Mouse (Mus musculus): Measurements from ENCODE around the gene Cacna1a.

Gene Cacna1a

GRCm38 (mm10) chr8:84518180-84518579, 129.9 kb downstream of the Cacna1a start:
- in situ Hi-C loops (cut with MboI; ENCODE audit: low pct_unique_long_range_greater_than_20kb in 1 of 2, low sequenced_read_pairs in 2 of 2, unreplicated experiment in 1 of 2) = no loop called here

- in situ Hi-C loops (cut with MboI; ENCODE audit: low pct_unique_long_range_greater_than_20kb in 1 of 2, low sequenced_read_pairs in 2 of 2, unreplicated experiment in 1 of 2) = no loop called here
These were observed 130.5 kb downstream of the Cacna1a start for GRCm38 (mm10) chr8:84518720-84519119.

- in situ Hi-C loops (cut with MboI; ENCODE audit: low pct_unique_long_range_greater_than_20kb in 1 of 2, low sequenced_read_pairs in 2 of 2, unreplicated experiment in 1 of 2) = no loop called here
These were observed 131.8 kb downstream of the Cacna1a start for GRCm38 (mm10) chr8:84519767-84520626.

GRCm38 (mm10) chr8:84520999-84521398, 132.8 kb downstream of the Cacna1a start:
- in situ Hi-C loops (cut with MboI; ENCODE audit: low pct_unique_long_range_greater_than_20kb in 1 of 2, low sequenced_read_pairs in 2 of 2, unreplicated experiment in 1 of 2) = no loop called here

GRCm38 (mm10) chr8:84528036-84528435, 139.8 kb downstream of the Cacna1a start:
- in situ Hi-C loops (cut with MboI; ENCODE audit: low pct_unique_long_range_greater_than_20kb in 1 of 2, low sequenced_read_pairs in 2 of 2, unreplicated experiment in 1 of 2) = no loop called here

GRCm38 (mm10) chr8:84529548-84529947, 141.3 kb downstream of the Cacna1a start:
- in situ Hi-C loops (cut with MboI; ENCODE audit: low pct_unique_long_range_greater_than_20kb in 1 of 2, low sequenced_read_pairs in 2 of 2, unreplicated experiment in 1 of 2) = no loop called here

- in situ Hi-C loops (cut with MboI; ENCODE audit: low pct_unique_long_range_greater_than_20kb in 1 of 2, low sequenced_read_pairs in 2 of 2, unreplicated experiment in 1 of 2) = no loop called here
These were observed 144.5 kb downstream of the Cacna1a start for GRCm38 (mm10) chr8:84532725-84533124.

GRCm38 (mm10) chr8:84533341-84533740, 145.1 kb downstream of the Cacna1a start:
- in situ Hi-C loops (cut with MboI; ENCODE audit: low pct_unique_long_range_greater_than_20kb in 1 of 2, low sequenced_read_pairs in 2 of 2, unreplicated experiment in 1 of 2) = no loop called here

GRCm38 (mm10) chr8:84536917-84537316, 148.7 kb downstream of the Cacna1a start:
- in situ Hi-C loops (cut with MboI; ENCODE audit: low pct_unique_long_range_greater_than_20kb in 1 of 2, low sequenced_read_pairs in 2 of 2, unreplicated experiment in 1 of 2) = no loop called here

- in situ Hi-C loops (cut with MboI; ENCODE audit: low pct_unique_long_range_greater_than_20kb in 1 of 2, low sequenced_read_pairs in 2 of 2, unreplicated experiment in 1 of 2) = no loop called here
These were observed 151.1 kb downstream of the Cacna1a start for GRCm38 (mm10) chr8:84539376-84539775.

GRCm38 (mm10) chr8:84542481-84542880, 154.2 kb downstream of the Cacna1a start:
- in situ Hi-C loops (cut with MboI; ENCODE audit: low pct_unique_long_range_greater_than_20kb in 1 of 2, low sequenced_read_pairs in 2 of 2, unreplicated experiment in 1 of 2) = no loop called here

- in situ Hi-C loops (cut with MboI; ENCODE audit: low pct_unique_long_range_greater_than_20kb in 1 of 2, low sequenced_read_pairs in 2 of 2, unreplicated experiment in 1 of 2) = no loop called here
These were observed 157.3 kb downstream of the Cacna1a start for GRCm38 (mm10) chr8:84545522-84545921.

GRCm38 (mm10) chr8:84552457-84552856, 164.2 kb downstream of the Cacna1a start:
- in situ Hi-C loops (cut with MboI; ENCODE audit: low pct_unique_long_range_greater_than_20kb in 1 of 2, low sequenced_read_pairs in 2 of 2, unreplicated experiment in 1 of 2) = no loop called here

- in situ Hi-C loops (cut with MboI; ENCODE audit: low pct_unique_long_range_greater_than_20kb in 1 of 2, low sequenced_read_pairs in 2 of 2, unreplicated experiment in 1 of 2) = no loop called here
These were observed 164.9 kb downstream of the Cacna1a start for GRCm38 (mm10) chr8:84553106-84553505.

- in situ Hi-C loops (cut with MboI; ENCODE audit: low pct_unique_long_range_greater_than_20kb in 1 of 2, low sequenced_read_pairs in 2 of 2, unreplicated experiment in 1 of 2) = no loop called here
These were observed 165.4 kb downstream of the Cacna1a start for GRCm38 (mm10) chr8:84553617-84554016.

- in situ Hi-C loops (cut with MboI; ENCODE audit: low pct_unique_long_range_greater_than_20kb in 1 of 2, low sequenced_read_pairs in 2 of 2, unreplicated experiment in 1 of 2) = no loop called here
These were observed 166.2 kb downstream of the Cacna1a start for GRCm38 (mm10) chr8:84554301-84555027.

- in situ Hi-C loops (cut with MboI; ENCODE audit: low pct_unique_long_range_greater_than_20kb in 1 of 2, low sequenced_read_pairs in 2 of 2, unreplicated experiment in 1 of 2) = no loop called here
These were observed 167.0 kb downstream of the Cacna1a start for GRCm38 (mm10) chr8:84555269-84555668.

GRCm38 (mm10) chr8:84557936-84558335, 169.7 kb downstream of the Cacna1a start:
- in situ Hi-C loops (cut with MboI; ENCODE audit: low pct_unique_long_range_greater_than_20kb in 1 of 2, low sequenced_read_pairs in 2 of 2, unreplicated experiment in 1 of 2) = no loop called here

- in situ Hi-C loops (cut with MboI; ENCODE audit: low pct_unique_long_range_greater_than_20kb in 1 of 2, low sequenced_read_pairs in 2 of 2, unreplicated experiment in 1 of 2) = no loop called here
These were observed 170.9 kb downstream of the Cacna1a start for GRCm38 (mm10) chr8:84559121-84559604.
